Mouse (Mus musculus) MEL (cell line): ENCODE measurements around the gene Sinhcaf. TPM values are rescaled to one million over a fixed set of nuclear protein-coding genes. Genes with fewer than 3 reads are reported as not detected.

ENCODE experiments used
- DNase-seq: peaks from one replicate; pipeline ENCODE4 v3.0.0; 2011; ENCODE audit warnings: low read depth, low spot score
- H3K27ac ChIP-seq: 2 replicates; pipeline ENCODE4 v1.5.1; 2012; ENCODE audit warnings: low read depth, mild to moderate bottlenecking, control low read depth, low read length, moderate library complexity; ENCODE audit not compliant: control insufficient read depth
- H3K27me3 ChIP-seq, 2 experiments: fragments of 150-350 bp in 1 of 2; sonication (generic) in 1 of 2; 2 replicates each; pipeline ENCODE4 v1.6.1; 2012; ENCODE audit warnings: low read length in 2 of 2, mild to moderate bottlenecking in 2 of 2, improper control_type of control experiment in 1 of 2, moderate library complexity in 1 of 2; ENCODE audit not compliant: insufficient read depth in 2 of 2, control insufficient read depth in 1 of 2
- H3K36me3 ChIP-seq, 2 experiments: 2 replicates each; pipeline ENCODE4 v1.6.1; 2012 to 2014; ENCODE audit warnings: low read length in 2 of 2, improper control_type of control experiment in 1 of 2, inconsistent platforms in 1 of 2, mild to moderate bottlenecking in 1 of 2; ENCODE audit not compliant: insufficient read depth in 2 of 2, control insufficient read depth in 1 of 2
- H3K4me1 ChIP-seq, 2 experiments: fragments of 150-350 bp in 1 of 2; sonication (generic) in 1 of 2; 2 replicates each; pipeline ENCODE4 v1.6.1; 2012; ENCODE audit warnings: low read length in 2 of 2, improper control_type of control experiment in 1 of 2, mild to moderate bottlenecking in 1 of 2; ENCODE audit not compliant: insufficient read depth in 2 of 2, control insufficient read depth in 1 of 2
- H3K4me3 ChIP-seq, 2 experiments: fragments of 150-350 bp in 1 of 2; sonication (generic) in 1 of 2; 2 replicates each; pipeline ENCODE4 v1.5.1; 2012; ENCODE audit warnings: low read depth in 2 of 2, low read length in 2 of 2, mild to moderate bottlenecking in 2 of 2, moderate library complexity in 2 of 2, control low read depth in 1 of 2, improper control_type of control experiment in 1 of 2; ENCODE audit not compliant: control insufficient read depth in 1 of 2, insufficient read depth in 1 of 2
- H3K79me2 ChIP-seq: 2 replicates; pipeline ENCODE4 v1.6.1; 2012; ENCODE audit warnings: mild to moderate bottlenecking, low read length, moderate library complexity; ENCODE audit not compliant: control insufficient read depth, poor library complexity, insufficient read depth
- H3K9ac ChIP-seq: 2 replicates; pipeline ENCODE4 v1.6.1; 2012; ENCODE audit warnings: low read depth, mild to moderate bottlenecking, control low read depth, low read length, moderate library complexity; ENCODE audit not compliant: control insufficient read depth, poor library complexity, severe bottlenecking
- H3K9me3 ChIP-seq: fragments of 150-350 bp; sonication (generic); replicated peaks from 2 replicates; pipeline ENCODE4 v1.6.1; 2012; ENCODE audit warnings: mild to moderate bottlenecking, low read length, improper control_type of control experiment, moderate library complexity; ENCODE audit not compliant: insufficient read depth
- BHLHE40 ChIP-seq: IDR thresholded peaks from 2 replicates; pipeline ENCODE4 v1.6.1; 2012; ENCODE audit warnings: low read depth, mild to moderate bottlenecking, inconsistent platforms, low read length, improper control_type of control experiment, borderline replicate concordance
- CHD2 ChIP-seq: IDR thresholded peaks from 2 replicates; pipeline ENCODE4 v1.6.1; 2011; ENCODE audit warnings: low read length, improper control_type of control experiment
- CTCF ChIP-seq, 3 experiments: IDR thresholded peaks in 2 of 3; conservative IDR thresholded peaks in 1 of 3; 2 replicates each; pipeline ENCODE4 v1.5.1; 2011 to 2012; ENCODE audit warnings: low read length in 3 of 3, low read depth in 2 of 3, mild to moderate bottlenecking in 2 of 3, improper control_type of control experiment in 1 of 3, inconsistent platforms in 1 of 3, mixed read lengths in 1 of 3, moderate library complexity in 1 of 3; ENCODE audit not compliant: control insufficient read depth in 1 of 3, insufficient read depth in 1 of 3, poor library complexity in 1 of 3, severe bottlenecking in 1 of 3
- ELF1 ChIP-seq: IDR thresholded peaks from 2 replicates; pipeline ENCODE4 v1.6.1; 2014; ENCODE audit warnings: low read depth, mild to moderate bottlenecking, inconsistent platforms, low read length, improper control_type of control experiment, moderate library complexity
- GABPA ChIP-seq: IDR thresholded peaks from 2 replicates; pipeline ENCODE4 v1.6.1; 2012; ENCODE audit warnings: low read depth, mild to moderate bottlenecking, inconsistent platforms, low read length, improper control_type of control experiment, moderate library complexity
- GATA1 ChIP-seq: IDR thresholded peaks from 2 replicates; pipeline ENCODE4 v1.6.1; 2011; ENCODE audit warnings: low read depth, low read length, improper control_type of control experiment
- JUND ChIP-seq: IDR thresholded peaks from 2 replicates; pipeline ENCODE4 v1.6.1; 2011; ENCODE audit warnings: low read depth, mild to moderate bottlenecking, improper control_type of control experiment, low read length
- KAT2A ChIP-seq: conservative IDR thresholded peaks from 2 replicates; pipeline ENCODE4 v1.6.1; 2012; ENCODE audit warnings: low read depth, low read length, improper control_type of control experiment, inconsistent platforms
- MAFK ChIP-seq: IDR thresholded peaks from 2 replicates; pipeline ENCODE4 v1.6.1; 2011; ENCODE audit warnings: low read depth, mild to moderate bottlenecking, low read length, improper control_type of control experiment, borderline replicate concordance
- MAX ChIP-seq: IDR thresholded peaks from 2 replicates; pipeline ENCODE4 v1.6.1; 2011; ENCODE audit warnings: low read length, improper control_type of control experiment
- MAZ ChIP-seq: IDR thresholded peaks from 2 replicates; pipeline ENCODE4 v1.6.1; 2012; ENCODE audit warnings: low read depth, mild to moderate bottlenecking, inconsistent platforms, low read length, improper control_type of control experiment
- MEF2A ChIP-seq: IDR thresholded peaks from 2 replicates; pipeline ENCODE4 v1.6.1; 2014; ENCODE audit warnings: low read depth, mild to moderate bottlenecking, inconsistent platforms, low read length, improper control_type of control experiment; ENCODE audit not compliant: poor library complexity, insufficient replicate concordance, severe bottlenecking; ENCODE audit errors: extremely low read depth
- NELFE ChIP-seq: IDR thresholded peaks from 2 replicates; pipeline ENCODE4 v1.6.1; 2011; ENCODE audit warnings: low read depth, low read length, improper control_type of control experiment
- POLR2A ChIP-seq, 2 experiments: IDR thresholded peaks; 2 replicates each; pipeline ENCODE4 v1.6.1; 2011 to 2012; ENCODE audit warnings: low read length in 2 of 2, mild to moderate bottlenecking in 2 of 2, control low read depth in 1 of 2, improper control_type of control experiment in 1 of 2, low read depth in 1 of 2, moderate library complexity in 1 of 2; ENCODE audit not compliant: control insufficient read depth in 1 of 2, insufficient read depth in 1 of 2, poor library complexity in 1 of 2
- RCOR1 ChIP-seq: IDR thresholded peaks from 2 replicates; pipeline ENCODE4 v1.6.1; 2012; ENCODE audit warnings: low read depth, mild to moderate bottlenecking, inconsistent platforms, low read length, improper control_type of control experiment
- SIN3A ChIP-seq: IDR thresholded peaks from 2 replicates; pipeline ENCODE4 v1.6.1; 2012; ENCODE audit warnings: low read length, improper control_type of control experiment, inconsistent platforms
- SMC3 ChIP-seq: IDR thresholded peaks from 2 replicates; pipeline ENCODE4 v1.6.1; 2011; ENCODE audit warnings: low read depth, low read length, improper control_type of control experiment
- TAL1 ChIP-seq: IDR thresholded peaks from 2 replicates; pipeline ENCODE4 v1.6.1; 2012; ENCODE audit warnings: mild to moderate bottlenecking, inconsistent platforms, low read length, moderate library complexity, mixed read lengths
- UBTF ChIP-seq: IDR thresholded peaks from 2 replicates; pipeline ENCODE4 v1.6.1; 2012; ENCODE audit warnings: low read depth, mild to moderate bottlenecking, inconsistent platforms, low read length, improper control_type of control experiment, moderate library complexity, borderline replicate concordance; ENCODE audit not compliant: insufficient read depth
- USF1 ChIP-seq: IDR thresholded peaks from 2 replicates; pipeline ENCODE4 v1.6.1; 2014; ENCODE audit warnings: low read depth, mild to moderate bottlenecking, inconsistent platforms, low read length, improper control_type of control experiment, moderate library complexity
- USF2 ChIP-seq, 2 experiments: IDR thresholded peaks; 2 replicates each; pipeline ENCODE4 v1.6.1; 2011 to 2012; ENCODE audit warnings: improper control_type of control experiment in 2 of 2, low read length in 2 of 2, borderline replicate concordance in 1 of 2, inconsistent platforms in 1 of 2, low read depth in 1 of 2, mild to moderate bottlenecking in 1 of 2; ENCODE audit not compliant: insufficient read depth in 1 of 2
- ZKSCAN1 ChIP-seq: IDR thresholded peaks from 2 replicates; pipeline ENCODE4 v1.6.1; 2012; ENCODE audit warnings: low read depth, mild to moderate bottlenecking, inconsistent platforms, low read length, improper control_type of control experiment, moderate library complexity
- ZMIZ1 ChIP-seq: IDR thresholded peaks from 2 replicates; pipeline ENCODE4 v1.6.1; 2012; ENCODE audit warnings: low read depth, mild to moderate bottlenecking, inconsistent platforms, low read length, improper control_type of control experiment, moderate library complexity
- ZNF384 ChIP-seq: IDR thresholded peaks from 2 replicates; pipeline ENCODE4 v1.6.1; 2012; ENCODE audit warnings: low read depth, mild to moderate bottlenecking, inconsistent platforms, low read length, improper control_type of control experiment
- polyA plus RNA-seq, 2 experiments: library from polyadenylated mRNA; stranded (reverse) in 1 of 2; unstranded in 1 of 2; fragments of >175 nt in 1 of 2; fragments of >200 nt in 1 of 2; gene quantifications; 2 replicates each; pipeline versions ENCODE4 v1.2.1 to v1.2.4; 2012; ENCODE audit warnings: low replicate concordance in 2 of 2, low read depth in 1 of 2; ENCODE audit not compliant: insufficient read length in 2 of 2, insufficient read depth in 1 of 2, missing spikeins in 1 of 2
- total RNA-seq: library from RNA; depleted of rRNA; stranded (reverse); fragments of 300-350 nt; gene quantifications from 2 replicates; pipeline ENCODE4 v1.2.3, GENCODE M21; 2012

Gene Sinhcaf
- total and polyA plus RNA-seq, 3 experiments = 34.7 to 59.7 (median 54.4) TPM

- Histone ChIP-seq H3K9ac (no peak overlapping the region), H3K4me3 (no peak overlapping the region), H3K27ac (no peak overlapping the region), H3K9me3 (no peaks in the 10 kb centered on the region), H3K79me2 (no peaks in the 10 kb centered on the region), H3K27me3 (peaks cover 0 to 4% of the 10 kb centered on the region in 2 experiments; a peak in 2 of 4 replicates), H3K36me3 (no peaks in the 10 kb centered on the region), H3K4me1 (no peaks in the 10 kb centered on the region)
- no peak for DNase-seq
- TF ChIP-seq MEF2A = no peak
- TF ChIP-seq USF2 (IDR thresholded peaks at IDR 0.05; ENCODE audit: borderline replicate concordance in 1 of 2, insufficient read depth in 1 of 2, low read depth in 1 of 2, low read length in 2 of 2) = no peak
- no peak for TF ChIP-seq ELF1
- TF ChIP-seq MAFK = no peak
- TF ChIP-seq USF1 = no peak
- TF ChIP-seq SMC3 = no peak
- no peak for TF ChIP-seq BHLHE40
- TF ChIP-seq TAL1 = no peak
- TF ChIP-seq GABPA = no peak
- no peak for TF ChIP-seq NELFE
- no peak for TF ChIP-seq RCOR1
- no peak for TF ChIP-seq SIN3A
- TF ChIP-seq CTCF (IDR thresholded peaks at IDR 0.05 in 2 of 3, conservative IDR thresholded peaks at IDR 0.05 in 1 of 3; ENCODE audit: control insufficient read depth in 1 of 3, insufficient read depth in 1 of 3, low read depth in 2 of 3, low read length in 3 of 3, poor library complexity in 1 of 3, severe bottlenecking in 1 of 3) = no peak
- no peak for TF ChIP-seq POLR2A (IDR thresholded peaks at IDR 0.05; ENCODE audit: control insufficient read depth in 1 of 2, insufficient read depth in 1 of 2, low read depth in 1 of 2, low read length in 2 of 2, poor library complexity in 1 of 2)
- TF ChIP-seq MAX = no peak
- TF ChIP-seq MAZ = no peak
- TF ChIP-seq JUND = no peak
- no peak for TF ChIP-seq ZMIZ1
- TF ChIP-seq ZNF384 = no peak
These were observed 15.0 kb upstream of the Sinhcaf start for GRCm38 (mm10) chr6:148961285-148961684.

- Histone ChIP-seq H3K9me3 (no peaks in the 10 kb centered on the region), H3K4me3 (no peak overlapping the region), H3K9ac (no peak overlapping the region), H3K36me3 (no peaks in the 10 kb centered on the region), H3K27ac (no peak overlapping the region), H3K4me1 (no peaks in the 10 kb centered on the region), H3K27me3 (peaks cover 0 to 2% of the 10 kb centered on the region in 2 experiments; a peak in 1 of 4 replicates), H3K79me2 (no peaks in the 10 kb centered on the region)
- DNase-seq = no peak
- TF ChIP-seq BHLHE40 (no peak), KAT2A (no peak), GATA1 (no peak), TAL1 (no peak), ZMIZ1 (no peak), ZKSCAN1 (no peak), ELF1 (no peak), MAX (no peak), MAFK (no peak), ZNF384 (no peak), UBTF (no peak), CHD2 (no peak)
These were observed 13.4 kb upstream of the Sinhcaf start for GRCm38 (mm10) chr6:148959540-148960238.
